Mouse (Mus musculus) erythroblast, adult 5-6 weeks (primary cell): ENCODE measurements around the gene Cfap100. TPM values are rescaled to one million over a fixed set of nuclear protein-coding genes. Genes with fewer than 3 reads are reported as not detected.

ENCODE experiments used
- ATAC-seq: replicated peaks from 2 replicates; pipeline ENCODE4 v1.8.0; 2016; ENCODE audit warnings: moderate number of reproducible peaks, mild to moderate bottlenecking, moderate TSS enrichment, inconsistent platforms; ENCODE audit not compliant: poor library complexity, low FRiP score, severe bottlenecking
- total RNA-seq, 2 experiments: library from RNA; stranded (forward) in 1 of 2; stranded (reverse) in 1 of 2; fragments of 150-400 nt in 1 of 2; fragments of 200-764, 138-1000 nt in 1 of 2; gene quantifications; 2 replicates each; pipeline versions ENCODE4 v1.2.3 to v1.2.4; 2015 to 2017; ENCODE audit warnings: low replicate concordance in 2 of 2

The Cfap100 gene
- total RNA-seq (2015; ENCODE audit: low replicate concordance) = not detected in 2 replicates
- not detected in 2 replicates for total RNA-seq (2017; ENCODE audit: low replicate concordance)

DNA sequence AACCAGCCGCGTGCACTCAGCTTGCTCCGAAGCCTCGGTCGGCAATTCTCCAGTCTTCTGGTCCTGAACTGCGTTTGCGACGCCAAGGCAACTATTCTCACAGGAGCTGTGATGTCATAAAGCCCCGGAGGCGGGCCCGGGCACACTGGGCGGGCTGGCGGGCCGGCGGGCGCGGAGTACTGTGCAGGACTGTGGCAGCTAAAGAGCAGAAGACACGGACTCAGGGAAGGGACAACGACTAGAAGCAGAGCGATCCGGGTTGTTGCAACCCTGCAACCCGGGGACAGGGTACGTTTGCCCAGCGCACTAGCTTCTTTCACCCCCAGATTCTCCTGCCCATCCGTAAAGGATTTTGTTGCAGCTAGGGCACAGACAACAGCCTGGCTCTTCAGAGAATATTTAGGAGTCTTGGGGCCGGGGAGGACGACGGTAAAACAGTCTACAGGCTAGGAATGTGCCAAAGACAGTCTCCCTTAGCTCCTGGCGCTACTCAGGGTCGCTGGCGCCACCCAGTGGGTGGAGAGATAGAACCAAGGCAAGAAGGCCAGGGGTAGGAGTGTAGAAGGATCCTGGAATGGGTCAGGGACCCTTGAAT, at the start of gene Cfap100:
Cfap100 (minus strand) TSS at position 418 of the 595 bp plus-strand sequence.
- ATAC-seq = no peak

- ATAC-seq = no peak
Observed at GRCm38 (mm10) chr6:90476941-90477518, 48.4 kb upstream of the Cfap100 start.

- ATAC-seq = no peak
Observed at GRCm38 (mm10) chr6:90475854-90476212, 47.2 kb upstream of the Cfap100 start.

DNA sequence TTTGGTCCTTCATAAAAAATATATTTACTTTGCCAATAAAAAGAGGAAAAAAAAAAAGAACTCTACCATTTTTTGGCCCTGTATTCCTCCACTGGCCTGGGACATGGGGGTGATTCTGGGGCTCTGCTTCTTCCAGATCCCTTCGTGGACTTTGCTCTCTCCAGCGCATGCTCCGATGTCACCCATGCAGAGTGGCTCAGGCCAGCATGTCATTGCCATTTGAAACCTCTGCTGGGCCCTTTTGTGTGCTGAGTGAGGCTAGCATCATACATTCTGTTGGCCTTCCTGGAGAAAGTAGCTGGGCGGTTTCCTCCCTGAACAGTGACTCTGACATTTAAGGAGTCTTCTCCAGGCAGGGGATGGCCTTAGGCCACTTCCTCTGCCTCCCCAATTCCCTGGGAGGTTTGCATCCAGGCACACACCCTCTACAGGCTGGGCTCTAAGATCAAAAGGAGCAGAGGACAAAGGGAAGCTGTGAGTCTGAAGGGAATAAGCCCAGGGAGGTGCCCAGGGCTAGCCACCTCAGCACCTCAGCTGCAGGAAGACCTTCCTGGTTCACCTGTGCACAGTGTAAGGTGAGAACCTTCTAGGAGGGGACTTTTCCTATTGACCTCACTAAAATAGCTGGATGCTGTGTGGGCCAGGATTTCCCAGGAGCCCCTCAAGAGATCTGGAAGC, 46.7 kb upstream of the Cfap100 start:
- ATAC-seq = no peak

GRCm38 (mm10) chr6:90474361-90474750, 45.8 kb upstream of the Cfap100 start:
- no peak for ATAC-seq

DNA sequence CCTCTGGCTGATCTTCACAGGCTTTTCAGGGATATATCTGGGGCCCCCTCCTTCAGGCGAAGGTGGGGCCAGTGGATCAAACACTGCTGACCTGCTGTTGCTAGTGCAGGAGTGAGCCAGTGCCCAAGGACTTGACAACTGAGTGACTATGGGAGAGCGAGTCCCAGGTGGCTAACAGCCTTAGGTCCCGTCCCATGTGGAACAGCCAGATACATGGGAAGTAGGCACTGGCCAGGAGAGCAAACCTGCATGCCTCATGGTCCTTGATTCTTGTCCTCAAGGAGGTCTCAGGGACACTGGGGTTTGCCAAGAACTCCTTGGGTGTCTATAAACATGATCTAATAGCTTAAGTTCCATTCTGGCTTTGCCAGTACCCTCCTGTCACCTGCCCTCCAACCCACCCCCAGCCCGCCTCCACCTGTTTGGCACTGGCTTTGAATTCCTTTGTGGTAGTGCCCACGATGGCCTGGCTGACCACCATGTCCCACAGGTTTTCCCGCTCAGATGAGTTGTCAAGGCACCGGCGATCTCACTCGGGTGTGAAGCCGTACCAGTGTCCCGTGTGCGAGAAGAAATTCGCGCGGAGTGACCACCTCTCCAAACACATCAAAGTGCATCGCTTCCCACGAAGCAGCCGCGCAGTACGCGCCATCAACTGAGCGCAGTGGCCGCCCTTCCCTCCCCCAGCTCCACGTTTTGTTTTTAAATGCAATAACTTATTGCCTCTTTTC, 45.2 kb upstream of the Cfap100 start:
- no peak for ATAC-seq

DNA sequence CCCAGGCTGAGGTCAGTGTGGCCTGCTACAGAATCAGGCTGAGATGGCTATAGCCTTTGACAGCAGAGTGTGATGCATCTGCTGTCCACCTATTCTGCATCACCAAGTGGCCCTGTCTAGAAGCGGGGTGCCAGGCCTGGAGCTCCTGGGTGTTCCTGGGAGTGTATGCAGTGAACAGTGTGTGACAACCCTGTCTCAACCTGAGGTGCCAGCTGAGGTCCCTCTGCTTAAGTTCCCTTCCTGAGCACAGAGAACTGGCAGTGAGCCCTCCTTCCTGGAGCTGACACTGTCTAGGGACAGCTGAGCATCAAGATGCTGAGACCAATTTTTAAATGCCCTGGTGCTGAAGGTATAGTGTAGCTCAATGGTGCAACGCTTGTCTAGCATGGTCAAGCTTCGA, 44.1 kb upstream of the Cfap100 start:
- ATAC-seq = no peak

- no peak for ATAC-seq
Observed at GRCm38 (mm10) chr6:90472079-90472478, 43.5 kb upstream of the Cfap100 start.

DNA sequence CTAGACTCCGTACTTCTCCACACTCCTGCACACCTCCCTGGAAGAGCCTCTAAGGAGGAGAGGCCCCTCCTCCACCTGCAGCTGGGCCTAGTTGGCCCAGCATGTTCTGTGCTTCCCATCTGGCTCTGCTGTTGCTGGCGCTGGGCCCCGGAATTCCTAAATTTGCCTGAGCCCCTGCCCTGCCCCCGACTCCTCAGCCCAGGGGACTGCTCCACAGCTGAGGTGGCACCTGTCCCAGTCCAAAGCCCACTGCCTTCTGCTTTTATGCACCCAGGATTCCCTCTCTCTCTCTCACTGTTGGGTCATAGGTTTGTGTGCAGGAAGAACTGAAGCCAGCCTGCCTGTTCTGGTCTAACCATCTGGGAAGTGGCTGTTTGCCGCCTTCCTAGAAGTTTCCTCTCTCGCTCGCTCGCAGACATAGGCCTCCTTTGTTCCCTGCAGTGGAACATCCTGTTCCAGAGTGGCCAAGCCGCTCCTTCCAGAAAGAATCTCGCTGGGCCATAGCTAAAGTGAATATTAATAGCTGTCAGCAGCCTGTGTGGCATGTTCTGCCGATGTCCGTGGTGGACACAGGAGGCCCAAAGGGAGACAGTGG, 42.4 kb upstream of the Cfap100 start:
- ATAC-seq = no peak

DNA sequence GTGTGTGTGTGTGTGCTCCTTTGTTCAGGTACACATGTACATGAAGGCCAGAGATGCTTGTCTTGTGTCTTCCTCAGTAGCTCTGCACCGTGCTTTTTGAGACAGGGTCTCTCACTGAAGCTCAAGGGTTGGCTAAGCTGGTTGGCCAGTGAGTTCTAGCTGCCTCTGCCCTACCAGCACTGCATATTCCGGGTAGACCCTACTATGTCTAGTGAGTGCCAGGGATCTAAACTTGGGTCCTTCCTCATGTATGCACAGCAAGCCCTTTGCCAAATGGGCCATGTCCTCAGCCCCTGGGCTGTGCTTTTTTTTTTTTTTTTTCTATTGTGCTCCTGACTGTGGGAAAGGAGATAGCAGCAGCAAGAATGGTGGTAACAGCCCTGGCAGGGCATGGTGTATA, 41.7 kb upstream of the Cfap100 start:
- ATAC-seq = no peak

GRCm38 (mm10) chr6:90469041-90469440, 40.4 kb upstream of the Cfap100 start:
- no peak for ATAC-seq

- no peak for ATAC-seq
Observed at GRCm38 (mm10) chr6:90468216-90468615, 39.6 kb upstream of the Cfap100 start.

GRCm38 (mm10) chr6:90466847-90467410, 38.3 kb upstream of the Cfap100 start:
- ATAC-seq = no peak

DNA sequence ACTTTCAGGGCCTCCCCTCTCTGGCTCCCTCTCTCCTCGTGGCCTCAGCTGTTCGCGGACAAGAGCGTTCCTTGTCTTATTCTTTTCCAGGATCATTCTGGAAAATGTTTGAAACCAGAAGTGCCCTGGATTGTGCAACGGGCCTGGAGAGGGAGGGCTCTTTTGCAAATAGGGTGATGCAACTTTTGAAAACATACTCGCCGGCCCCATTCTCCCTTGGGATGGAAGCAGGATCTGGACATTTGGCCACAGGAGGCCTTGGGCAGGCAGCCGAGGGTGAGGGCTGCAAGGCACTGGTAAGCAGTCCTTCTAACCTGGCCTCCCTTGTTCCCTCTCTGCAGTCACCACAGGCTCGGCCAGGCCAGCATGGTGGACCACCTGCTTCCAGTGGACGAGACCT, 37.5 kb upstream of the Cfap100 start:
- ATAC-seq = no peak

DNA sequence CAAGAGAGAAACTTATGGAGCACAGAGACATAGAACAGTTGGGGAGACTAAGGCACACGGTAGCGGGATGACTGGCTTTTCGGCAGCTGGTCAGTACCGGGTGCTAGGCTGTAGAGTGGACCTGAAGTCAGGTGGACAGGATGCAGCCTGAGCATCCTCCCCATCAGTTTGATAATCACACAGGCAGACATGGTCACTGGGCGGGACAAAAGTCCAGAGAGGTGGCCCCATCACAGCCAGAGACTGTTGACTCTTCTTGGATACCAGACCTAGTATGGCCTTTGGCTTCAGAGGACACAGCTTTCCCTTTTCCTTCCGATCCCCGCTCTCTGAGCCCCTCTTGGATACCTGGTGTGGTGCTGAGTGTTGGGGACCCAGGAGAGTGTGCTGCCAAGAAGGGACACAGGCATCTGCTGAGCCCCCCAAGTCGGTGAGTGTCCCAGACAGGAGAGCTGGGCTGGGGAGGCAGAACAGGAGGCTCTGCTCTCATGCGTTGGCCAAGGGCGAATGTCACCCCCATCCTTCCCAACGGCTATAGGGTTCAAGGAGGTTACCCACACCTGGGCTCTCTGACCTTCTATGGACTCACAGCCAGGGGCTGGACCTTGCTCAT, 36.5 kb upstream of the Cfap100 start:
- no peak for ATAC-seq

DNA sequence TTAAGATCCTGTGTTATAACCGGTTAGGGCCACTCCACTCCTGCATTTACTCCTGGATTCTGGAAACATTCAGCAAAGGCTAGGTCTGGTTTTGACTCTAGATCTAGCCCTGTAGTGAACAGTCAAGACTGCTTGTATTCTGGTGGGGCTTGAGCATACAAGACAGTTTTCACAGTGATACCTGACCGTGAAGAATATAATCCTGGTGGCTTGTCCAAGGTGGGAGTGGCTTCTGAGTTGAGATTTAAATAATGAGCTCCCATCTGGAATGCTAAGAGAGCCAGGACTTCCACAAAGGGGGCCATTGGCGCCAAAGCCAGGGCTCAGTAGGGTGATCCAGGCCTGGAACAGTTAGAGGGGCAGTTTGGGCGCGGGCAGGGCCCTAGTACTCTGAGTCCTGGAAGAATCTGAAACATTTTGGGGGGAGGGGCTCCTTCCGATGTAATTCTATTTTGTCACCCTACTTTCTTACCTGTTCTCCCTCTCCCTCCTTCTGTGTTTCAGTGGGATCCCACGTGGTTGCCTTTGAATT, 35.4 kb upstream of the Cfap100 start:
- ATAC-seq = no peak

DNA sequence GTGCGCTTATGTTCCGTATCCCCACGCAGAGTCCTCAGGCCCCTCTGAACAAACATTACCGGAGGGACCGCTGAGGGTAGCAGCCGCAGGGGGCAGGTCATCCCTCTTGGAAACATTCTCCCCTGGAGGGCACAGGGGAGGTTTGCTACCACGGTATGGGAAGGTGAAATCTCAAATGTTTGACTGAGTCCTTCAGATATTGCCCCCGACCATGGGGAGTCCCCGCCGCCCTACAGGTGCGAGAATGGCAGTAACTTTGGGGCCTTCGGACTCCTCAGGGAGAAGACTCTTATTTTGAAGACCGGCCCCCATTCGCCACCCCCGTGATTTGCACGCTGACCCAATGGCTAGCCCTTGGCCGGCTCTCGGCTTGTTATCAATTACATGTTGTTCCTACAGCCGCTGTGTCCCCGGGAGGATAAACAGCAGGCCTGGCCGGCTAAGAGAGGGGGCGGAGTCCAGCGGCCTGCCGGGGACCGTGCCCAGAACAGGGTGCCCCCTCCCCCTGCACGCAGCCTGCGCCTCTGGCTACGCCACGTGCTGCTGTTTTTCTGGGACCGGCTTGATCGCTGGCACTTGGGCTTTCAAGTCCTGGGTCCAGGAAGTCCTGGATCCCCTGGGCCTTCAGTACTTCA, 34.7 kb upstream of the Cfap100 start:
- ATAC-seq = no peak

GRCm38 (mm10) chr6:90462841-90463227, 34.2 kb upstream of the Cfap100 start:
- no peak for ATAC-seq

DNA sequence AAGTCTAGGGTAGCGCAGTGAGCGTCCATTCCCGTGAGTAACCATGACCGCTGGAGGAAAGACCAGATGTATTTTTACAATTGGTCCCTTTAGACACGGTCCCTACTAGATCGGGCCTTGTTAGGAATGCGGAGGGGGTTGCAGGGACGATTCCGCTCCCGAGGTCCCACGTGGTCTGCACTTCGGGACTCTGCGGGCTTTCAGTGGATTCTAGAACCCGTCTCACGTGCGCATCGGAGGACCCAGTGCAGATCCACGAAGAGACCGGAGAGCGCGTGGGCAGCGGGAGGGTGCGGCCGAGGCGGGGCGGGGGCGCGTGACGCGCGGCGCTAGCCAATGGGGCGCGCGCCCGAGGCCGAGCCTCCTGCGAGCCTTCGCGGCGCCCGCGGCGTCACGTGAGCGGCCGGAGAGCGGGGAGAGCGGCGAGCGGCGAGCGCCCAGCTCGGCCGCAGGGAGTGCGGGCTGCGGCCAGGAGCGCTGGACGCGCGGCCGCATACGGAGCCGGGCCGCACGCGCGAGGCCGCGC, 33.6 kb upstream of the Cfap100 start, which contains the start of gene Klf15:
Klf15 (plus strand) TSS at position 396 of the 526 bp plus-strand sequence.
- no peak for ATAC-seq
